Mouse (Mus musculus) layer of hippocampus, postnatal 25 days (tissue): ENCODE measurements around the gene Chil1. TPM values are rescaled to one million over a fixed set of nuclear protein-coding genes. Genes with fewer than 3 reads are reported as not detected.
A peak's percentile ranks its signal among the peaks of the same experiment; 100 is the strongest.

Source experiments
- DNase-seq, 2 experiments: peaks; one replicate each; pipeline ENCODE4 v3.0.0; 2022; ENCODE audit warnings: mixed read lengths in 2 of 2, low spot score in 1 of 2; ENCODE audit errors: extremely low spot score in 1 of 2
- total RNA-seq, 2 experiments: library from RNA; stranded (reverse); gene quantifications; 2 replicates each; pipeline ENCODE4 v1.2.3; 2021

Chil1 gene
- 10 to 100 TPM in 1 of 2 experiments, 1 to 10 TPM in 1; 7.3 to 10.8 TPM for total RNA-seq

DNA sequence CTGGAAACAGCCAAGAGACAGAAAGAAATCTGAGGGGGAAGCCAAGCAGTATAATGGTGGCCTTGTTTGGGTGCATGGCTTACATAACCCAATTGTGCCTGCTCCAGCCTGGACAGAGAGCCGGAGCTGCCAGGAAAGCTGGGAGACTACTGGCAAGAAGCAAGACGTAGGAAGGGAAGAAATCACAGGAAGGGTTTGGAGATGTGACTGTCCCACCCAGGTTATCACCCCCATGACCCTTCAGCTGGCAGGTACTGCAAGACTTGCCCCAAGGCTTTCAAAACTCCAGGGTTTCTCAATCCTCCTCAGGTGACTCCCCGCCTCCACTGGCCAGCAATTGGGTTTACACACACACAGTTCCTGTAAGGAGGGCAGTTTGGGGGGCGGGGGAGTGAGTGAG, at the start of gene Chil1:
Gene Chil1, plus strand, starts transcription at position 152 of the 400 bp plus-strand sequence.
- no peak for DNase-seq

DNA sequence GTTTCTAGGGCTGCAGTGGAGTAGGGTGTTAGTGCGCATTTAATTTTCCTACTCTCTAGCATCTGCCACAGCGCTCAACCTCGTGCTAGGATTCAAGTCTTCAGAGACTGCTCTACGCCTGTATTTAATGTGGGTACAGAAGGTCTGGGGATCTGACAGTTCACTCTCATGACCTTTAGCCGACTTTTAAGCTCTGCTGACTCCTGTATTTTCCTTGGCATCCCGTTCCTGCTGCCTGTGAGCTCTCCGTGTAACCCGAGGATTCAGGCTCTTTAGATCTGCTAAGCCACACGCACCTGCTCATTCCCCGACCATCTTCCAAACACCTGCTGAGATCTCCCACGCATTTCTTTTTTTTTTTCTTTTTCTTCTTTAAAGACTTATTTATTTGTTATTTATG, 48.7 kb upstream of the Chil1 start:
- no peak for DNase-seq

DNA sequence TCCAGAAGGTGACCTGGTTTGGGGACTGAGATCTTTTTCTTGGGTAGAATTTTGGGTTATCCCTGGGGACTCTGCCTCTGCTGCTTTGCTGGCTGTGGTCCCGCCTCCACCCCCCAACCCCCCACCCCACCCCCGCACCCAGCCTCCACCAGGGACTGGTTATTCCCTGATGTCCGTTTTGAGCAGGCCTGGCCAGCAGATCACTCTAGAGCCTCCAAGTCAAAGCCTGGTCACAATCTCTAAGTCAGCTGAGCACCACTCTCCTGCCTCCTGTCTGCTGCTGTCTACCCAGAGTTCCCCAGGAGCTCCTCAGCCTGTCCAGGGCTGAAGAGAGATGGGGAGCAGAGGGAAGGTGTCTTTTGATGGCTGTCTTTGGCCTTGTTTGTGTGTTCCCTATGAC, 45.6 kb upstream of the Chil1 start:
- no peak for DNase-seq

DNA sequence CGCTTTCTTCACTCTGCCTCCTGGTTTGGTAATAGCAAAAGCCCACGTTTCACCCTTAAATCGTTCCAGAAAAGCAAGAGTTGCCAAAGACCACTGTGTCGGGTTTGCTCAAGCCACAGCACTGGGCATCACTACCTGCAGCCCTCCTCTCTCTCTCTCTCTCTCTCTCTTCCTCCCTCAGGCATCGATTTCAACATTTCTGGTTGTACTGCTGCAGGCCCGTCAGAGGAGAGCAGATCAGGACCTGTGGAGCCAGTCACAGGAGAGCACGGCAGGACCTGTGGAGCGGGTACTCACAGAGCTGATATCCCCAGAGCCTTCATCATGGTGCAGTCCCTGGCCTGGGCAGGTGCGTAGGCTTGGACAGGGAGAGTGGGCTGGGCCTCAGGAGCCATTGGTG, 43.6 kb upstream of the Chil1 start:
- no peak for DNase-seq

DNA sequence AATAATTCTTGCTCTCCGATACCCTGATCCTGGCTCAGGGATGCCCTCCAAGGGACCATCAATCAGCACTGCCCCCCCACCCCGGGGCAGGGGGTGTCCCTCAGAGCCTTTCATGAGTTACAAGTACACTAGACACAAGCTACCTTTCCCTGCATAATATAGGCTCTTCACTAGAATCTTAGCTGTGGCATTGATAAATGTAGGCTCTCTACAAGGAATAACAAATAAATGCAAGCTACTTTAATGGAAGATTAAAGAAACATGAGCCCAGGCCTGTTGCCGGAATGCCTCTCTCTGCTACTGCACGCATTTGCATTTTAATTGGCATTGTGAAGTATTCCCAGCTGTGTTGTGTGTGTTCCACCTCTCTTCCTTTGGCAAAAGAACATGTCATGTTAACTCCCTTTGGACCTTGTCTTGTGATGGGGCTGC, 39.6 kb upstream of the Chil1 start:
- DNase-seq, result no peak

DNA sequence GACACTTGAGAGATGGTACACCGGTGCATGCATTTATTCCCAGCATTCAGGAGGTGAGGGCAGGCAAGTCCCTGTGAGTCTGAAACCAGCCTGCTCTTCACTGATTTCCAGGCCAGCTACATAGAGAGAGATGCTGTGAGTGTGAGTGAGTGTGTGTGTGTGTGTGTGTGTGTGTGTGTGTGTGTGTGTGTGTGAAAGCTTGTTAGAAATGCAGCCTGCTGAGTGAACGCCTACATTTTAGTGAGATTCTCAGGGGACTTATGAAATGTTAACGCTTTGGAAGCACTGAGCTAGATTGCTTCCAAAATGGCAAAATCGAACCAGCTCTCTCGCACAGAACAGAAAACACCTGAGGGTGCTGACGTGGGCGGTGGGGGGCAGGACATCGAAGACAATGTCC, 35.9 kb upstream of the Chil1 start:
- DNase-seq, result peak in 1 of 2 experiments; percentile 16

DNA sequence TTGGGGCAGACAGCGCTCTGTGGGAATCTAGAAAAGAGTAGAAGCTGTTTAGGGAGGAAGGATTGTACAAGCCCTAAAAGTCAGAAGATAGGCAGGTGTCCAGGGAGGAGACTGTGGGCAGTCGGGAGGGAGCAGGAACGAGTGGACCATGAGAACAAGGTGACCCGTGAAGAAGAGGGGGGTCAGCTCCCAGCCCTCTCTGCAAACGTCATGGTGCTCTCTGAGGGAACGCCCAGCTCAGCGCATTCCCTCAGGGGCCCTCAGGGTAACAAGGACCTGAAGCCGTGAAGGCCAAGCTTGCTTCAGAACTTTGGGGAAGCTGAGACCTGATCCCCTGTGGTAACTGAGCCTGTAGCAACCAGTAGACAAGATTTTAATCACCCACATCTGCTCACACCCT, 31.9 kb upstream of the Chil1 start:
- DNase-seq, result no peak

DNA sequence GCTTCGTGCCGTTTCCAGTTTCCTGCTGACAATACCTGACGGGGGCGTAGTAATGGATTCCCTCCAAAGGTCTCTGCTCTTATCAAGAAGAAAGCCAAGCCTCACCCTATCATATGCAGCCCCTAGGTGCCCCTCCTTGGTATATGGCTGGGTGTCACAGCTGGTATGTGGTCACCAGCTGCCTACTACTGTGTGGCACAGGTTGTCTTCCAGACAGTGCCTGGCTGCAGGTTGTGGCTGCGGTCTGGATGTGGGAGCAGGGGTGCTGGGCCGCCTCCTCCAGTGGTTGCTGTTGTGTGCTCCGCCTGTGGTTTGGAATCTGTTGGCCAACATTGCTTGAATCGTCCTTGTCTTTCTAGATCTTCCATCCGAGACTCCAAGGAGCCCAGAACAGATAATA, 31.2 kb upstream of the Chil1 start:
- no peak for DNase-seq

DNA sequence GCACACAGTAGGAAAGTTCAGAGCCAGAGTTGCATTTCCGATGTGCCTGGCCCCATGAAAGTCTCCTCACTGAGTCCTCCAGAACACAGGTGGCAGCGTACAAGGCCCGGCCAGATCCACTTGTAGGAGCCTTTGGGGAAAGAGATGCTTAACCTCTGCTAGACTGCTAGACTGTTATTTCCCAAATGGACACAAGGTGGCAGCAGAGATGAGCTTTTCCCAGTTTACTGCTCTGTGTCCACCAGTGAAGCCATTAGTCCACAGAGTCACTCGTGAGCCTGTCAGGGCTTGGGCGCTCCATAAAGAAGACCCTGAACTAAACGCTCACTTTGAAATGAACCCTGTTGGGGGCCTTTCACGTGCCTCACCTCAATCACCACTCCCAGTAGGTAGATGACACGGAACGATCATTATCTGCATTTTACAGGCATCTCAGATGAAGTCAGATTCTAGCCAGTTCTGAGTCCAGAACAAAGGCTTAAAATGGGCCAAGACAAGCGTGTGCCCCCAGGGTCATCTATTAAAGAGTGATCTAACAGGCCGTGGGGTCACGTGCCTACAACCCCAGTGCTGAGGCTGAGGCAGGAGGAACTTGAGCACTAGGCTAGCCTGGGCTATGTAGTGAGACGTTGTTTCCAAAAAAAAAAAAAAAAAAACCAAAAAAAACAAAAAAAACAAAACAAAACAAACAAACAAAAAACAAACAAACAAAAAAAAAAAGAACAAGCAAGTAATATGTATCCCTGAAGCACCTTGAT, 30.1 kb upstream of the Chil1 start:
- DNase-seq, result peak; percentile 61 to 86

DNA sequence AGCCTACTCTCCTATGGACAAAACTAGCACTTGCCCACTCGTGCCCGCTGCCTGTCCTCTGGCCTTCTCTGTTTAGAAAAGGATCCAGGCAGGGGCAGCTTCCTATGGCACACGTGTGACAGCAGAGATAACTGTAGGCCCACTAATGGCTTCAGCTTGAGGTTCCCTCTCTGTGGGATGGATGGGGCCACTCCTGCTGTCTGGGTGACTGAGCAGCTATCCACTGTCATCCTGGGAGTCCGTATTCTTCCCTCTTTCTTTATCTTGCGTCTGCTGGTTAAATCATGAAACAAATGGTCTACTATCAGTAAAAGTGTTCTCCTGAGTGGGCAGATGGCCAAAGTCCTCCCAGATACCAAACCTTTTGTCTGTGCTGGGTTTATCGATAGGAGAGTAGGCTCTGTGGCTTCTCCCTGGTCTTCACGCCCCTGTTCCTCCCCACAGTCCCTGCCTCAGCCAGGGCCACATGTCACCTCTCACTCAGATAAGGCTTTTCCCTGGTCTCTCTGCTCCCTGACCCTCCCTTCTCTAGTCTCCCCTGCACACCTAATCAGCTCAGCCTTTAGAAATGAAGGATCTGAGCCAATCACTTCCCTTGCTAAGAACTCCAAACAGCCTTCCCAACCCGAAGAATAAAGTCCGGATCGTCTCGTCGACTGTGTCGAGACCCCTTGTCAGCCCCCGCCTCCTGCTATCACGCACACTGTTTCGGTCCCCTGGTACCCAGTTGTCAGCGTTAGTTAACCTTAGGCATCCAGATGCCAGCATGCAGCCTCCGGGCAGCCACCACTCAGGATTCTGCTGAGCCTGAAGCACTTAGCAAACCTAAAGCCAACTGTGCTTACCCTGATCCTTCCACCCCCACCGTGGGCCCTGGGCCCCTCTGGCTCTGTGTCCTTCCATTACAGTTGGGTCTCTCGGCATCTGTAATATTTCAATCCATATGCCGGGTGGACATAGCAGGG, 29.1 kb upstream of the Chil1 start:
- DNase-seq, result no peak

DNA sequence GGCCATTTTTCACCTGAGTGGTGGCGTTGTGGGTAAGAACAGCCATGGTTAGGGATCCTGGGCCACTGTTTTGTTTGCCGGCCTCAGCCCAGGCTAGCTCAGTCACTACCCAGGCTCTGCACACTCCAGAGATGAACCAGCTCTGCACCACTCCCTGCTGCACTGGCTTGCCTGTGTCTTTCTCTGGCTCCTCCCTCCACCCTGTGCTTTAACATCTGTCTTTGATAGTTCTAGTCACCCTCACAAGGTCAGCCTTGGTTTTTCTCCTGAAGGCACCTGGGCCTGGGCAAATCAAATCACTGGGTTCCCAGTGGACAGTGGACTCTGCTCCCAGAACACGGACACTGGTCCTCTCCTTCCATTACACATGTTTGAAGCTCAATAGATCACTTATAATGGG, 27.9 kb upstream of the Chil1 start:
- DNase-seq, result no peak

DNA sequence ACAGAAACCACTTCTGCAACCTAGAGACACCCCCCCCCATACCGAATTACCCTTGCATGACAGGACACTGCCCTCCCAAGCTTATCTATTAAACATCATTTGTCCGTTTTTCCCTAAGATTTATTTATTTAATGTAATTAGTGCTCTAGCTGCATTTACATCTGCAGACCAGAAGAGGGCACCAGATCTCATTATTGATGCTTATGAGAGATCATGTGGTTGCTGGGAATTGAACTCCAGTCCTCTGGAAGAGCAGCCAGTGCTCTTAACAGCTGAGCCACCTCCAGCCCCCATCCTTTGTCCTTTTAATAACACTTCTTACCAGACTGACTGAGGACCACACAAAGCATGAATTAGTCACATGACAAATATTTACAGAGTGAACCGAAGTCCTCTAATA, 27.3 kb upstream of the Chil1 start:
- DNase-seq, result no peak

DNA sequence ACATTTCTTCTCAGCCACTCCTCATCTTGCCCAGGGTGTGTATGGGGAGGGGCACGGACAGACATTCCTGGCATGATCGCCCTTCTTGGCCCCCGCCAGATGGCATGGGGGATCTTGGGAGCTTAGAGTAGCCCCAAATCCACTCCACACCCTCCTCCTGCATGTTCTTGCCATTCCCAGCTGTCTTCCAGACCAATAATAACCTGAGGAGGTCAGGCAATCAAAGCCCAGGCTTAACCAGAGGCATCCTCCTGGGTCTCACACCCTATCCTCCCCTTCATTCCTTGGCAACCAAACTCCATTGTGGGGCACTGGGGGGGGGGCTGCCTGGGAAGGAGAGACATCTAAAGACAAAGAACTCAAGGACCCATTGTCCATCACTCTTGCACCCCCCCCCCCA, 21.6 kb upstream of the Chil1 start:
- no peak for DNase-seq

DNA sequence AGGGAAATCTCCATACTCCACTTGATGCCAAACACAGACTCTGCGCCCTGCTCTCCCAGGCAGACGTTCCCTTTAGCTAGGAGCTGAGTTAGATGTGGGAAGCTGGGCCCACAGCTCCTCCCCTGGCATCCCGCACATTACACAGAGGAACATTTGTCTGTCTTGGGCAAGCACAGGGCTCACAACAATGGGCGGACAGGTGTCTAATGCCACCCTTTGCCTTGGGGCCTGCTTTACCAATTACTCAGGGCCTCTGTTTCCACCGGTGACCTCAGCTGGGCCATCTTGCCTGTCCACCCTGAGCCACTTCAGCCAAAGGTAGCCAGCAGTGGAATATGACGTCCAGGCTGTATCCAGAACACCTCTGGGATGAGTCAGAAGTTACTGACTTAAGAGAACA, 20.6 kb upstream of the Chil1 start:
- DNase-seq, result no peak

DNA sequence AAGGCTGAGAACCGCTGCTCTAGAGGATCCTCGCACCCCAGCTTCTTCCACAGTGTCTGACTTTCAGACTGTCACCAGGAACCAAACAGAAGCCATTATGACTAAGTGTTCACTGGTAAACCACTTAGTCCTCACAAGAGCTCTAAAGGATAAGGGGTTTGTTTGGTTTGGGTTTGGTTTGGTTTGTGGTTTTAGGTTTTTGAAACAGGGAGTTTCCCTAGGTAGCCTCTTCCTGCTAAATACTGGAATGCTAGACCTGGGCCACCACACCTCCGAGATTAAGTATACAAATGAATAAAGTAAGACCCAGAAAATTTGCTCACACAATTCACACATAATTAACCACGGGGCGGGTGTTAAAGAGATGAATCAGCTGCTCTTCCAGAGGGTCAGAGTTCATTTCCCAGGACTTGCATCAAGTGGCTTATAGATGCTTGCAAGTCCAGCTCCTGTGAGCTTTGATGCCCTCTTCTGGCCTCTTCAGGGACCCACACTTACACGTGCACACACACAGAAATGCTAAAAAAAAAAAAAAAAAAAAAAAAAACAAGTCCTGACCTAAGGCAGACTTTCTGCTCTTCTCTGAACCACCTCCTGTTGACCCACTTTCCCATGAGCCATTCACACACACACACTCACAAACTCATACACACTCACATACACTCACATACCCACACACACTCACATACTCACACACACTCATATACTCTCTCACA, 19.3 kb upstream of the Chil1 start:
- no peak for DNase-seq

DNA sequence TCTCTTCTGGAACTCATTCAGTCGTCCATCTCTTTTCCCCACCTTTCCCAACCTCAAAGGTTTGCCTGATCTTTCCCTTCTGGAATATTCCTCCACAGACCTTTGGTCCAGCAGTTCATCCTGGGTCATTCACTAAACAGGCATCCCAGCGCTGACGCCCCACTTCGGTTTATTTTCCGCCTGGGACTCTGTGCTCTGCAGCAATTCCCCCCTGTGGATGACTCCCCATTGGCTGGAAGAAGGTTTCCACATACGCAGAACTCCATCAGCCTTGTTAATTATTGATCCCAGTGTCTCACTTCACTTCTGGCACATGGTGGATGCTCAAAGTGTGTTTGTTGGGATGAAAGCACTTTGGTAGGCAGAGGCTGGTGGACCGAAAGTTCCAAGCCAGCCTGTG, 18.5 kb upstream of the Chil1 start:
- DNase-seq, result no peak

DNA sequence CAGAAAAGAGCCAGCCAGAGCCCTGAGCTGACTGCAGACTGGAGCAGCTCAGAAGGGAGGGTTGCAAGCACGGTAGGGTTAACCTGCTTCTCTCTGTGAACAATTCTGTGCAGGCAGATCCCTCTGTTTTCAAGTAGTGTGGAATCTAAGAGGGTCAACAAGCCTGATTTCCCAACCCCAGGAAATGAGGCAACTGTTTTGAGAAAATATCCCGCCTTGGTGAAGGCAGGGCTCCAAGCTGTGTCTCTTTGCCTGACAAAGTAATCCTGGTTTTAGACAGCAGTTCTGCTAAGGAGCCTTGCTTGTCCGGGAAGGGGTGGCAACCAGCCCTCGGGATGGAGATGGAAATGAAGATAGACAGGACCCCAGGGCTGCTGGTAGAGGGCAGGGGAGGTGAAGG, 17.5 kb upstream of the Chil1 start:
- no peak for DNase-seq

DNA sequence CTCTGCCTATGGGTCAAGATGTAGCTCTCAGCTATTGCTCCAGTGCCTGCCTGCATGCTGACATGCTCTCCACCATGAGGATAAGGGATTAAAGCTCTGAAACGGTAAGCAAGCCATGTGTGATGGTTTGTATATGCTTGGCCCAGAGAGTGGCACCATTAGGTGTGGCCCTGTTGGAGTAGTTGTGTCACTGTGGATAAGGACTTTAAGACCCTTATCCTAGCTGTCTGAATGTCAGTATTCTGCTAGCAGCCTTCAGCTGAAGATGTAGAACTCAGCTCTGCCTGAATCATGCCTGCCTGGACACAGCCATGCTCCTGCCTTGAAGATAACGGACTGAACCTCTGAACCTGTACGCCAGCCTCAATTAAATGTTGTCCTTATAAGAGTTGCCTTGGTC, 15.4 kb upstream of the Chil1 start:
- no peak for DNase-seq

DNA sequence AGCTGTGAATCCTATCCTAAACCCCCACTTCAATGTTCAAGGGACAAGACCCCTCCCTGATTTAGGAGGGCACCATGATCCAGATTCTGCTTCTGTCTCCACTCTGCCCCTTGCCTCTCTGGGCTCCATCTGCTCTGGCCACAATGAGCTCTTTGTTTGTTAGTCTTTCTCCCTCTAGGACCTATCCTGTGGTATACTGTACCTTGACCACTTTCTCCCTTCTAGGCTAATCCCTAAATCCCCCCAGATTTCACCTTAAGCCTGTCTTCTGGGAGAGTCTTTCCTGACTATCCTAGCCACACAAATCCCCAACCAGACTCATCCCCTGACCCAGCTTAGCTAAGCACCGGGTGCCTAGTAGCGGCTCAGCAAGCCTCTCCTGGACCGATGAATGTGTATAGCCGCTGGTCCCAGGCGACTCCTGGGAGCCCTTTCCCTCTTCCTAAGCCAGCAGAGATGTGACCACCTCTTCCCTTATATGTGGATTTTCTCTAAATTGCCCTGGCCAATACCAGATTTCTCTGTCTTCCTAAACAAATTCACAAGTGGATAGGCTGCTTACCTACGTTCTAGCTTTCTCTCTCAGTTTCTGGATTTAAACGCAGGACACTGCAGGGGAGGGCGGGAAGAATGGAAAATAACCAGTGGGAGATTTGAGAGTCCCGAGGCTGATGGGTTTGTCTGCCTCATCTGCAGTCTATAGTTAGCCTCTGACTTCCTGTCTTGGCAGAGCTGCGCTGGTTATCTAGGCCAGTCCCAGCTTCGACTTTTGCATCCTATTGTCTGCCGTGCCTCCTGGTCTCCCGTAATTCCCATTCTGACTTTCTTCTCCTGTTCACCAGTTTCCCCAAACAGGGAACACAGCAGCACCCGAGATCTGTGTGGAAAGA, 14.3 kb upstream of the Chil1 start:
- no peak for DNase-seq

DNA sequence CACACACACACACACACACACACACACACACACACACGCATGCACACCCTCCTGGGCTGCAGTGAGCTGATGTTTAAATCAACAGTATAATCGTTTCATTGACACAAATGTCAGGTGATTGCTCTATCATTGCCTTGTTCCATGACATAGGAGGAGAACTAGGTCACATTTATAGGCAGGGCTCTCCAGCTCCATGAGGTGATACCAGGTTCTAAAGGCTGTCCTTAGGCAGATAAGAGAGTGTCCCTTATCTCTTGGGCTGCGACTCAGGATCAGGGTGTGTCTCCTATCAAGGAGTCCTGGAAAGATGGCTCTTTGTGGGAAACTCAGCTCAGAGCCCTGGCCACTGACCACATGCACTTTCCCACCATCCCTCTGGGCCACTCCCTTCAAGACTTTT, 13.4 kb upstream of the Chil1 start:
- no peak for DNase-seq
